Mouse (Mus musculus) gastrocnemius, postnatal 14 days (tissue): Measurements from ENCODE around the gene Dnajc17. TPM values are rescaled to one million over a fixed set of nuclear protein-coding genes. Genes with fewer than 3 reads are reported as not detected.

Experiments
- DNase-seq: peaks from one replicate; pipeline ENCODE4 v3.0.0; 2021; ENCODE audit warnings: mixed read lengths
- intact Hi-C: fragments of 180-260 bp; cut with DNase I; formaldehyde crosslinking; loops from one replicate; pipeline ENCODE4 v1.15.1; 2025; ENCODE audit warnings: low total_unique reads
- total RNA-seq, 2 experiments: library from RNA; stranded (reverse); gene quantifications; 2 replicates each; pipeline ENCODE4 v1.2.3; 2021

Dnajc17 gene
- total RNA-seq, 2 experiments from 2014 or later = 8.2 to 8.9 TPM

DNA sequence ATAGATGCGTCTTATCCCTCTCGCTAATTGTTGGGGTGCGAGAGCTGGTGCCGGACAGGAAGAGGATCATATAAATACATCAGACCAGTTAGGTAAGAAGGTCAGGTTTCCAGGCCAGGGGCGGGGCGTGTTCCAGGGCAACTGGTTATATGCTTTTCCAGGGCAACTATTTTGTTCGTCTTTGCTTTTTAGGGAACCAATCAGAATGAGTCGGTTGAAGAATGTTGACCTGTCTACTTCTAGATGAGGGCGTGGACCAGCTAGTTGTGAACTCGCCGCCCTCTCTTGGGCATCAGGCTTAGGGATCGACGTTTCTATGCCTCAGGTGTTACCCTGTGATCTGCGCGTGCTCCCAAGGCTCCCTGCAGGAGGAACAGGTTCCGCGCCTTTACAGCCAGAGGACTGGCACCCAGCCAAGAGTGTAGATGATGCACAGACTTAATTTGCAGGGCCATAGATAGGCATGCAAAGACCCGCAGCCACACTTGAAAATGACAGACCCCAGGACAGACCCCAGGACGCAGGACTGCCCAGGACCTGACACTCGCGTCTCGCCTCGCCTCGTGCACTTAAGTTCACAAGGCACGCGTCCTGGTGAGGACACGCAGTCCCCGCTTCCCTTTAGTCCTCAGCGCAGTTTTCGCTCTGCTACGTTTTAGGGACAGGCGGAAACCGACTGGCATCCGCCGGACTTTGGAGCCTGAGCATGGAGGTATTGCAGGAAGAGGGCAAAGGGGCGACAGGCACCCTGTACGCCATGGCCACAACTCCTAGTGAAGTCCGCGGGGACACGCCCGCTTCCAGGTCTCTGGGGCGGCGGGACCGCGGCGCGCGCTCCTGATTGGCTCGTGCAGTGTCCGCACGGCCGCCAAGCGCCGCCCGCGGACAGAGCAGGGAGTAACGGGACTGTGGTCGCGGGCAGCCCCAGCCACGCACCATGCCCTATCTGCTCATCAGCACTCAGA, 41.4 kb downstream of the Dnajc17 start, which contains the start of gene Gchfr:
Gchfr (plus strand) TSS at position 873 of the 965 bp plus-strand sequence.
- intact Hi-C loops = no loop called here
- peak; percentile 53 for DNase-seq

DNA sequence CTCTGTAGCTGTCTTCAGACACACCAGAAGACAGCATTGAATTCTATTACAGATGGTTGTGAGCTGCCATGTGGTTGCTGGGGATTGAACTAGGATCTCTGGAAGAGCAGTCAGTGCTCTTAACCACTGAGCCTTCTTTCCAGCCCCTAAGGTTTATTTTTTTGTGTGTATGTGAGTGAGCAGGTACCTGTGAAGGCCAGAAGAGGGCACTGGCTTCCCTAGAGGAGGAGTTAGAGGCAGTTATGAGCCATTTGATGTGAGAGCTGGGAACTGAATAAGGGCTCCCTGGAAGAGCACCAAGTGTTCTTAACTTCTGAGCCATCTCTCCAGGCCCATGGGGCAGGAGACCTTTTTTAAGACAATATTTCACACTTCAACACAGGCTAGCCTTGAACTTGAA, 43.2 kb downstream of the Dnajc17 start:
- DNase-seq = no peak
- intact Hi-C loops = no loop called here

DNA sequence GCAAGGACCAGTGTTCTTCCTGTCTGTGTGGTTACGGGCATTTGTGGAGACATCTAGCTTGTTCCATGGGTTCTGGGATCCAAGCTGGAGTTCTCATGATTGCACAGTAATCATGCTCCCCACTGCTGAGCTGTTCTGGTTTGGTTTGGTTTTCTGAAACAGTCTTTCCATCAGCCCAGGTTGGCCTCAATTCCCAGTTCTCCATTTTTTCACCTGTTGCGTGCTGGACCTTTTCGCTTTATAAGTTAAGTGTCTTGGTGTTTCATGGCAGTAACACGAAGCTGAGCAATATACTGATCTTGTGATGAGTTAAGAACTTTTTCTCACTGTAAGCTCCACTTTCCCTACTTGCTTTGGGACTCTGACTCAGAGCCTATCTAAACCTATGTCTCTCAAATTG, 44.6 kb downstream of the Dnajc17 start:
- intact Hi-C loops = no loop called here
- DNase-seq = no peak

DNA sequence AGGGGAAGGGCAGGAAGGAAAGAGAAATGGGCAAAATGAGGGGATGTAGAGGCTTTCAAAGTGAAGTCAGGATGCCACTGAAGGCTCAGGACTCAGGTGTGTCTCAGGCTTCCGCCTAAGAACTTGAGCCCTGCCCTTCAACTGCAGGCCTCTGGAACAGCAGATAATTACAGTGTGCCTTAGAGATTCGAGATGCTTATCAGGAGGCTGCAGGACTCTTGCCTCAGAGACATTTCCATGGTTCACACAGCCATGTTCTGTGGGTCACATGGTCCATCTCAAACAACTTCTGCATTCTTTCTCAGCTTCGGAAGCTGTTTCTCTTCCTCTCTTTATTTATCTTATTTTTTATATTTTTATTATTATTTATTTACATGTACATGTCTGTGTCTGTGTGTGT, 45.5 kb downstream of the Dnajc17 start:
- no peak for DNase-seq
- intact Hi-C loops = no loop called here

GRCm38 (mm10) chr2:119161247-119161646, 47.3 kb downstream of the Dnajc17 start:
- intact Hi-C loops = no loop called here
- no peak for DNase-seq

DNA sequence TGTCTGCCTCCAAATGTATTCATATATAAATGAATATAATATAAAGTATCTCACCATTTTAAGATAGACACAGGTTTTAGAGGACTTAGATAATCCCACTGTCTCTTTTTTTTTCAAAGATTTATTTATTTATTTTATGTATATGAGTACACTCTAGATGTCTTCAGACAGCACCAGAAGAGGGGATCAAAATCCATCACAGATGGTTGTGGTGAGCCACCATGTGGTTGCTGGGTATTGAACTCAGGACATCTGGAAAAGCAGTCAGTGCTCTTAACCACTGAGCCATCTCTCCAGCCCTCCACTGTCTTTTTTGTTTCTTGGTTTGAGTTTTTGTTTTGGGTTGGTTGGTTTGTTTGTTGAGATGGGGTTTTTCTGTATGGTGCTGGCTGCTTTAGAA, 50.8 kb downstream of the Dnajc17 start:
- intact Hi-C loops = no loop called here
- no peak for DNase-seq

GRCm38 (mm10) chr2:119156681-119157572, 51.7 kb downstream of the Dnajc17 start, which contains the start of gene Rmdn3:
Gene Rmdn3 (minus strand): TSS chr2:119157034.
- intact Hi-C loops = no loop called here

DNA sequence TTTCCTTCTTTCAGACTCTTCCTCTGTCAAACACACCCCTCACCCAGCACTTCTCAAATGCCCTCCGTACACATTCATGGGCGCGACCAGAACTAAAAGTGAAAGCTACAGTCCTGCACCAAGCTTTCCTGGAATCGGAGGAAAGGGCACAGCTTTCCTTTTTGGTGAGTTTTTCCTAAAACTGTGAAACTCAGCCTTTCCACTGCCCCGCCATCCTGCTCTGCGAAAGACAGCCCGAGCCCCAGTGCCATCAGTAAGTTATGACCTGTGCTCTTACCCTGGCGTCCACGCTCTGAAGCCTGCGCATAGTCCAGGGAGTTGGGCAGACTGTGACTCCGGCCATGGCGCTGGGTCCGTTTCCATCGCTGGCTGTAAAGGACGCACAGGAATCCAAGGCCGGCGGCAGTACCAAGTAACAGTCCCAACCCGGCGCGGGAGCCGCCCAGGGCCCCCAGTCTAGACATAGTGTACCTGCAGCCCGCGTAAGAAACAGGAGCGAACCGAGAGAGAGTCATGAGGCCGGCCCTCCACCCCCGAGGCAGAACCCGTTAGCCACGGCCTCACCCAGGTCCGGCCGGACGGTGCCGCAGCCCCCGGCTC, 52.4 kb downstream of the Dnajc17 start:
- DNase-seq = no peak
- intact Hi-C loops = no loop called here

More at GRCm38 (mm10) chr2:119156681-119157572, 51.7 kb downstream of the Dnajc17 start, which contains the start of gene Rmdn3:
- DNase-seq = peak; percentile 92

DNA sequence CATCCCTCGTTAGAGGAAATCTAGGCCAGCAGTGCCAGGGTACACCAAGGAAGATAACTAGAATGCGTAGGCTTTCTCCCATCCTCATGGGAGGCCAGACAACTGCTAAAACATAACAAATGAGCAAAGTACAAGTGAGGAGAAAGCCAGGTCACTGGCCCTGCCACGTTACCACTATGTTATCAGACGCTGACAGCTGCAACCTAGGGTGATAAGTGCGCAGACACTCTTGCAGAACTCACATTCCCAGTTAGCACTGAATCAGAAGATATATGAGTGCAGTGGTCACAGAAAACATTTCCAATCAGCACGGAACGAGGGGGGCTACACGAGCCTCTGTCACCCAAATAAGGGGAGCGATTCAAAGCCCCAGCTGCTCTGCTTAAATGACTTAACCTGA, 53.2 kb downstream of the Dnajc17 start:
- no peak for DNase-seq
- intact Hi-C loops = no loop called here

DNA sequence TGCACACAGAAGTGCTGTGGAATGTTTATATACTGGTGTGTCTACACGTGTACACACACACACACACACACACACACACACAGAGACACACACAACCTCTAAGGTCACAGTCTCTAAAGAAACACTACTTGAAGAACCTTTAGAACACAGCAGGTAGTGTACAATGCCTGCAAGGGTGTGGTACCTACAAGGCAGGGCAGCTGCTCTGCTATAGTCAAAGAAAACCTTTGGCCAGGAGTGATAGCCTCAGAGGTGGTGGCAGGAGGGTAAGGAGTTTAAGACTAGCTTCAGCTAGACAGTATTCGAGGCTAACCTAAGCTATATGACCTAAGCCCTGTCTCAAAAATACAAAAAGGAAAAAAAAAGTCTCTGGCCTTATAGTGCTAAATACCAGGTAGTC, 53.9 kb downstream of the Dnajc17 start:
- intact Hi-C loops = no loop called here
- DNase-seq = no peak

DNA sequence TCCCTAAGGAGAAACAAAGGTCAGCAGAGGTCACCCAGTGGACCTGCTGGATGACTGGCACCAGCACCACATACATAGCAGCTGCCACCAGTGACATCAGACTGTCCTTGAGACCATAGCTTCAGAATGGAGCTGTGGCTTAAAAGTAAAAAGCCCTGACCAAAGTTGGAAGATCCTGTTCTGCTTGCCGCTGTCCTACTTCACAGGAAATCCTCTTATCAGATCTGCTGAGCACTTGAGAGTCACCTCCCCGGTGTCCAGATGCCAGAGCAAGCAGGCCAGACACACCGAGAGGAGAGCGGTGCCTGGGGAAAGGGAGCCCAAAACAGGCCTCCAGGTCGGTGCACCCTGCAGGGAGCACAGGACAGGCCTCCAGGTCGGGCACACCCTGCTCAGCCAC, 56.3 kb downstream of the Dnajc17 start:
- intact Hi-C loops = no loop called here
- DNase-seq = no peak

DNA sequence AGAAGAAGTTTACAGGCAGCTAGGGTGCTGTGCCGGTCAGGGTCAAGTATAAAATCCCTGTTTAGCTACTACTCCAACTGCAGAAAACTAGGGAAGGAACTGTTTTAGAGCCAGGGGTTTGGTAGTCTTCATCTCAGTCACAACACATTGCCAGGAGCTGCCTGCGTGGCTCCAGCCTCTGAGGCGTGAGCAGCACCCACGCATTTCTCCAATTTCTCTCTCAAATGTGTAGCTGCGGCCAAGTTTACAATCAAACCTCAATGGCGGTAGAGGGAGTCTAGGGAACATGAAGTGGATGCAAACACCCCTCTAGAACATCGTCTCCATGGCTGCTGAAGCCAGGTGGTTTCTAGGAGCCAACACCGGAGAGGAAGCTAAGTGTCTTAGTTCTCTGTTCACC, 60.8 kb downstream of the Dnajc17 start:
- intact Hi-C loops = no loop called here
- DNase-seq = no peak

DNA sequence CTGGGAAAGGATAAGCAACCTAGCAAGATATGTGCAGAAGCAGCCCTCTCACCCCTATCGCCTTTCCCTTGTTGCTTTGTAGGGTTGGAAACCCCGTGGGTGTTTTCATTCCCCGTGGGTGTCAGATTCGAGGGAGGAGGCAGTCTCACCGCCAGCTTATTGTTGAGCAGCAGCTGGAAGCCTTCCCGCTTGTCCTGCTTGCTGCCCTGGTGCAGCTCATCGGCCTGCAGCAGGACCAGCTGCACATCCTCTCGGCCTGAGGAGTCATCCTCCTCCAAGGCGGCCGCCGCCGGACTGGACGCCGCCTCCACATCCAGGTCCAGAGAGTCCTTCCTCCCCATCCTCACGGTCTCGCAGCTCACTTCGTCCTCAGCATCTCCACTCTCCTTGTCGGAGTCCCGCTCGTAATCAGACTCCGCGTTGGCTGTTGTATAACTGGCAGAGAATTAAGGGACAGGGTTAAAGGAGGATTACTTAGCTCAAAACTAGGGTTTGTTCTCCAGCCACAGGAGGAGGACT, 61.4 kb downstream of the Dnajc17 start:
- DNase-seq = no peak
- intact Hi-C loops = no loop called here

DNA sequence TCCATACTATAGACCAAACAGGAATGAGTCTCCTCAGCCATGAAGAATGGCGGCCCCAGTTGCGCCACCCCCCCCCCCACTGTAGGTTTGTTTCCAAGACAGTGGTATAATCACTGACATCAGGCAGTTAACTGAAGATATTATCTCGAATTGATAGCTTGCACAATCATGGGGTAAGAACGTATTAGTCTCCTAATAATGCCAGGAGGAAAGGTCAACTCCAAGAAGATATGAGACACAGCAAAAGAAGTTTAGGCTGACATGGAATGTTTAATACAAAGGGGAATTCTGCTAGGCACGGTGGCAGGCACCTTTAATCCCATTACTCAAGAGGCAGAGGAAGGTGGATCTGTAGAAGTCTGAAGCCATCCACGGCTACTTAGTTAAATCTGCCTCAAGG, 62.2 kb downstream of the Dnajc17 start:
- no peak for DNase-seq
- intact Hi-C loops = no loop called here

DNA sequence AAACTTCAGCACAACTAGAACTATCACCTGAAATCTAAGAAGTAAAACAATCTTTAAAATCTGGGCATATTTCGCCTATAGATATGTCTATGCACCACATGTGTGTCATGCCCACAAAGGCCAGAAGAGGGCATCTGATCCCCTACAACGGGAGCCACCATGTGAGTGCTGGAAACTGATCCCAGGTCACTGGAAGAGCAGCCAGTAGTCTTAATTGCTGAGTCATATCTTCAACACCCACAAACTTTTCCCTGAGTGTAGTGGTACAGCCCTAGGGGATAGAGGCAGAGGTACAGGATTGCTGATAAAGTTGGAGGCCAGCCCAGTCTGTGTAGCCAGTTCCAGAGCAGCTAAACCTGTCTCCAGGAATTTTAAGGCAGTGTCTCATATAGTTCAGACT, 63.4 kb downstream of the Dnajc17 start:
- intact Hi-C loops = no loop called here
- no peak for DNase-seq

DNA sequence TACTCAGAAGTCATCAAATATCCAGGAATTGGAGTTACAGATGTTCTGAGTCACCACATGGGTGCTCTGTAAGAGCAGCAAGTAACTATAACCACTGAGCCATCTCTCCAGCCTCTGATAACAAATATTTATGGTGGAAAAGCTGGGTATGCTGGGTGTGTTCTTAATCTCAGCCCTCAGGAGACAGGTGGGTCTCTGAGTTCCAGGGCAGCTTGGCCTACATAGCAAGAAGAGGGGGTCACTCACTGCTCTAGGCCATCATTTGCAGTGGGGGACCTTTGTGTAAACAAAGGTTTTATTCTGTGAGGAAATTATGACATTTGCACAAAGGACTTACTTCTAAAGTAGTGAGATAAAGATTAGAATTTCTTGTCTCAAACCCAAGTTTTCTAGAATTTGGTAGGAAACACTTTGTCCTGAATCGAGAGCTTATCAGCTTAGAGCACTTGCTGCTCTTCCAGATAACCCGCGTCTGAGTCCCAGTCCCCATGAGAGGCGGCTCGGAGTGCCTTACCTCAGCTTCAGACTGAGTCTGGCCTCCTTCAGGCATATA, 72.2 kb downstream of the Dnajc17 start:
- DNase-seq = no peak
- intact Hi-C loops = no loop called here
